Mouse (Mus musculus): ENCODE measurements around the gene Olfr623. TPM values are rescaled to one million over a fixed set of nuclear protein-coding genes. Genes with fewer than 3 reads are reported as not detected.

Olfr623 gene
- not detected in 2 replicates for polyA plus RNA-seq (2016; fragmentation: Nextera tagmentation; extraction: Ambion mirVana)

- DNase-seq (ENCODE audit: low spot score) = no peak
- H3K36me3 ChIP-seq = no peaks in the 10 kb centered on the region
- no peaks in the 10 kb centered on the region for H3K9me3 ChIP-seq
- no peak within 1 kb of the TSS for H3K27ac ChIP-seq
- H3K27me3 ChIP-seq (ENCODE audit: insufficient read depth, poor library complexity, severe bottlenecking) = no peaks in the 10 kb centered on the region
- no peak within 1 kb of the TSS for H3K4me3 ChIP-seq
- no peaks in the 10 kb centered on the region for H3K4me1 ChIP-seq (replicated peaks)
These were observed at the start of gene Olfr623 for GRCm38 (mm10) chr7:103663598-103663997. Gene Olfr623, minus strand, starts transcription at chr7:103663698.

- no peaks in the 10 kb centered on the region for H3K27me3 ChIP-seq (ENCODE audit: insufficient read depth, poor library complexity, severe bottlenecking)
- H3K9me3 ChIP-seq = no peaks in the 10 kb centered on the region
- H3K4me1 ChIP-seq (replicated peaks) = no peaks in the 10 kb centered on the region
- H3K36me3 ChIP-seq = no peaks in the 10 kb centered on the region
- no peak overlapping the region for H3K27ac ChIP-seq
- no peak overlapping the region for H3K4me3 ChIP-seq
- WGBS = 26% methylated on average over 2 of the region's 2 CpGs
- no peak for DNase-seq (ENCODE audit: low spot score)
These were observed 48.5 kb upstream of the Olfr623 start for GRCm38 (mm10) chr7:103712024-103712423.

- 90% methylated on average over 4 of the region's 4 CpGs for WGBS
- DNase-seq (ENCODE audit: low spot score) = no peak
- H3K36me3 ChIP-seq = no peaks in the 10 kb centered on the region
- no peak overlapping the region for H3K27ac ChIP-seq
- no peaks in the 10 kb centered on the region for H3K4me1 ChIP-seq (replicated peaks)
- H3K9me3 ChIP-seq = no peaks in the 10 kb centered on the region
- H3K4me3 ChIP-seq = no peak overlapping the region
- no peaks in the 10 kb centered on the region for H3K27me3 ChIP-seq (ENCODE audit: insufficient read depth, poor library complexity, severe bottlenecking)
These were observed 36.0 kb upstream of the Olfr623 start for GRCm38 (mm10) chr7:103699469-103699868.

- DNase-seq (ENCODE audit: low spot score) = no peak
- Histone ChIP-seq H3K27me3 (ENCODE audit: insufficient read depth, poor library complexity, severe bottlenecking) (no peaks in the 10 kb centered on the region), H3K36me3 (no peaks in the 10 kb centered on the region), H3K27ac (no peak within 1 kb of the TSS), H3K4me3 (no peak within 1 kb of the TSS), H3K4me1 (replicated peaks) (no peaks in the 10 kb centered on the region), H3K9me3 (no peaks in the 10 kb centered on the region)
These were observed 18.9 kb upstream of the Olfr623 start, which contains the start of gene Olfr625-ps1 for GRCm38 (mm10) chr7:103682420-103682819. Gene Olfr625-ps1, plus strand, starts transcription at chr7:103682720.

GRCm38 (mm10) chr7:103671091-103671490 is 7.6 kb upstream of the Olfr623 start, which contains the start of gene Olfr624:
Gene Olfr624, minus strand, starts transcription at chr7:103671191.
- DNase-seq (ENCODE audit: low spot score) = no peak
- no peaks in the 10 kb centered on the region for H3K4me1 ChIP-seq (replicated peaks)
- H3K4me3 ChIP-seq = no peak within 1 kb of the TSS
- H3K36me3 ChIP-seq = no peaks in the 10 kb centered on the region
- no peaks in the 10 kb centered on the region for H3K9me3 ChIP-seq
- WGBS = 95% methylated on average over 2 of the region's 2 CpGs
- H3K27me3 ChIP-seq (ENCODE audit: insufficient read depth, poor library complexity, severe bottlenecking) = no peaks in the 10 kb centered on the region
- H3K27ac ChIP-seq = no peak within 1 kb of the TSS

GRCm38 (mm10) chr7:103644070-103644469 is 19.4 kb downstream of the Olfr623 start:
- no peak for DNase-seq (ENCODE audit: low spot score)
- no peaks in the 10 kb centered on the region for H3K9me3 ChIP-seq
- no peak overlapping the region for H3K27ac ChIP-seq
- no peaks in the 10 kb centered on the region for H3K27me3 ChIP-seq (ENCODE audit: insufficient read depth, poor library complexity, severe bottlenecking)
- no peaks in the 10 kb centered on the region for H3K4me1 ChIP-seq (replicated peaks)
- 93% methylated on average over 4 of the region's 4 CpGs for WGBS
- no peak overlapping the region for H3K4me3 ChIP-seq
- H3K36me3 ChIP-seq = no peaks in the 10 kb centered on the region

GRCm38 (mm10) chr7:103642602-103643001 is 20.9 kb downstream of the Olfr623 start, which contains the start of gene Olfr622:
Gene Olfr622, minus strand, starts transcription at chr7:103642702.
- no peak within 1 kb of the TSS for H3K4me3 ChIP-seq
- H3K27me3 ChIP-seq (ENCODE audit: insufficient read depth, poor library complexity, severe bottlenecking) = no peaks in the 10 kb centered on the region
- no peaks in the 10 kb centered on the region for H3K4me1 ChIP-seq (replicated peaks)
- WGBS = 82% methylated on average over 1 of the region's 1 CpGs
- no peak for DNase-seq (ENCODE audit: low spot score)
- H3K27ac ChIP-seq = no peak within 1 kb of the TSS
- no peaks in the 10 kb centered on the region for H3K9me3 ChIP-seq
- H3K36me3 ChIP-seq = no peaks in the 10 kb centered on the region

- Histone ChIP-seq H3K27me3 (ENCODE audit: insufficient read depth, poor library complexity, severe bottlenecking) (no peaks in the 10 kb centered on the region), H3K27ac (no peak overlapping the region), H3K4me3 (no peak overlapping the region), H3K4me1 (replicated peaks) (no peaks in the 10 kb centered on the region), H3K36me3 (no peaks in the 10 kb centered on the region), H3K9me3 (no peaks in the 10 kb centered on the region)
- DNase-seq (ENCODE audit: low spot score) = no peak
These were observed 26.7 kb downstream of the Olfr623 start for GRCm38 (mm10) chr7:103636795-103637194.

- H3K27me3 ChIP-seq (ENCODE audit: insufficient read depth, poor library complexity, severe bottlenecking) = no peaks in the 10 kb centered on the region
- no peaks in the 10 kb centered on the region for H3K9me3 ChIP-seq
- no peak within 1 kb of the TSS for H3K27ac ChIP-seq
- H3K4me1 ChIP-seq (replicated peaks) = no peaks in the 10 kb centered on the region
- no peak within 1 kb of the TSS for H3K4me3 ChIP-seq
- DNase-seq (ENCODE audit: low spot score) = no peak
- no peaks in the 10 kb centered on the region for H3K36me3 ChIP-seq
- WGBS = 84% methylated on average over 2 of the region's 2 CpGs
These were observed 51.1 kb downstream of the Olfr623 start, which contains the start of gene Olfr620 for GRCm38 (mm10) chr7:103612434-103612833. Gene Olfr620, minus strand, starts transcription at chr7:103612534.

Other genes with a start within 250 kb of the Olfr623 start
- not detected in 2 replicates for gene Usp17lc, start 248.6 kb downstream of the Olfr623 start, polyA plus RNA-seq (2016; fragmentation: Nextera tagmentation; extraction: Ambion mirVana)
- not detected in 2 replicates for gene Olfr605, start 218.3 kb downstream of the Olfr623 start, polyA plus RNA-seq (2016; fragmentation: Nextera tagmentation; extraction: Ambion mirVana)
- gene Olfr606, start 214.7 kb downstream of the Olfr623 start, polyA plus RNA-seq (2016; fragmentation: Nextera tagmentation; extraction: Ambion mirVana) = not detected in 2 replicates
- gene Olfr607, start 199.5 kb downstream of the Olfr623 start, polyA plus RNA-seq (2016; fragmentation: Nextera tagmentation; extraction: Ambion mirVana) = not detected in 2 replicates
- not detected in 2 replicates for gene Olfr608, start 193.8 kb downstream of the Olfr623 start, polyA plus RNA-seq (2016; fragmentation: Nextera tagmentation; extraction: Ambion mirVana)
- not detected in 2 replicates for gene Olfr609, start 165.6 kb downstream of the Olfr623 start, polyA plus RNA-seq (2016; fragmentation: Nextera tagmentation; extraction: Ambion mirVana)
- gene Olfr610, start 151.6 kb downstream of the Olfr623 start, polyA plus RNA-seq (2016; fragmentation: Nextera tagmentation; extraction: Ambion mirVana) = not detected in 2 replicates
- gene Olfr611, start 142.9 kb downstream of the Olfr623 start, polyA plus RNA-seq (2016; fragmentation: Nextera tagmentation; extraction: Ambion mirVana) = not detected in 2 replicates
- not detected in 2 replicates for gene Olfr612, start 121.0 kb downstream of the Olfr623 start, polyA plus RNA-seq (2016; fragmentation: Nextera tagmentation; extraction: Ambion mirVana)
- gene Olfr613, start 115.6 kb downstream of the Olfr623 start, polyA plus RNA-seq (2016; fragmentation: Nextera tagmentation; extraction: Ambion mirVana) = not detected in 2 replicates
- gene Olfr615, start 107.6 kb downstream of the Olfr623 start, polyA plus RNA-seq (2016; fragmentation: Nextera tagmentation; extraction: Ambion mirVana) = not detected in 2 replicates
- not detected in 2 replicates for gene Olfr616, start 94.6 kb downstream of the Olfr623 start, polyA plus RNA-seq (2016; fragmentation: Nextera tagmentation; extraction: Ambion mirVana)
- not detected in 2 replicates for gene Olfr617, start 90.6 kb downstream of the Olfr623 start, polyA plus RNA-seq (2016; fragmentation: Nextera tagmentation; extraction: Ambion mirVana)
- gene Olfr618, start 73.6 kb downstream of the Olfr623 start, polyA plus RNA-seq (2016; fragmentation: Nextera tagmentation; extraction: Ambion mirVana) = not detected in 2 replicates
- gene Olfr619, start 63.1 kb downstream of the Olfr623 start, polyA plus RNA-seq (2016; fragmentation: Nextera tagmentation; extraction: Ambion mirVana) = not detected in 2 replicates
- not detected in 2 replicates for gene Olfr620, start 51.2 kb downstream of the Olfr623 start, polyA plus RNA-seq (2016; fragmentation: Nextera tagmentation; extraction: Ambion mirVana)
- gene Olfr622, start 21.0 kb downstream of the Olfr623 start, polyA plus RNA-seq (2016; fragmentation: Nextera tagmentation; extraction: Ambion mirVana) = not detected in 2 replicates
- gene Olfr624, start 7.5 kb upstream of the Olfr623 start, polyA plus RNA-seq (2016; fragmentation: Nextera tagmentation; extraction: Ambion mirVana) = 0.03 TPM in 1 of 2 replicates, not detected in the other
- not detected in 2 replicates for gene Olfr625-ps1, start 19.0 kb upstream of the Olfr623 start, polyA plus RNA-seq (2016; fragmentation: Nextera tagmentation; extraction: Ambion mirVana)
- gene Olfr243, start 51.0 kb upstream of the Olfr623 start, polyA plus RNA-seq (2016; fragmentation: Nextera tagmentation; extraction: Ambion mirVana) = not detected in 2 replicates
- not detected in 2 replicates for gene Olfr628, start 66.7 kb upstream of the Olfr623 start, polyA plus RNA-seq (2016; fragmentation: Nextera tagmentation; extraction: Ambion mirVana)
- gene Olfr629, start 81.2 kb upstream of the Olfr623 start, polyA plus RNA-seq (2016; fragmentation: Nextera tagmentation; extraction: Ambion mirVana) = not detected in 2 replicates
- not detected in 2 replicates for gene Olfr630, start 93.6 kb upstream of the Olfr623 start, polyA plus RNA-seq (2016; fragmentation: Nextera tagmentation; extraction: Ambion mirVana)
- not detected in 2 replicates for gene Olfr69, start 107.9 kb upstream of the Olfr623 start, polyA plus RNA-seq (2016; fragmentation: Nextera tagmentation; extraction: Ambion mirVana)
- gene Olfr68, start 116.0 kb upstream of the Olfr623 start, polyA plus RNA-seq (2016; fragmentation: Nextera tagmentation; extraction: Ambion mirVana) = not detected in 2 replicates
- not detected in 2 replicates for gene Olfr67, start 128.1 kb upstream of the Olfr623 start, polyA plus RNA-seq (2016; fragmentation: Nextera tagmentation; extraction: Ambion mirVana)
- 187 and 377 TPM in 2 replicates for gene Hbb-bt, start 150.3 kb upstream of the Olfr623 start, polyA plus RNA-seq (2016; fragmentation: Nextera tagmentation; extraction: Ambion mirVana)
- 78.1 and 116 TPM in 2 replicates for gene Hbb-bs, start 164.4 kb upstream of the Olfr623 start, polyA plus RNA-seq (2016; fragmentation: Nextera tagmentation; extraction: Ambion mirVana)
- 0.63 TPM in 1 of 2 replicates, not detected in the other for gene Hbb-bh2, start 176.8 kb upstream of the Olfr623 start, polyA plus RNA-seq (2016; fragmentation: Nextera tagmentation; extraction: Ambion mirVana)
- gene Hbb-bh1, start 179.5 kb upstream of the Olfr623 start, polyA plus RNA-seq (2016; fragmentation: Nextera tagmentation; extraction: Ambion mirVana) = 3,568 and 4,570 TPM in 2 replicates
- 8,684 and 9,134 TPM in 2 replicates for gene Hbb-y, start 189.5 kb upstream of the Olfr623 start, polyA plus RNA-seq (2016; fragmentation: Nextera tagmentation; extraction: Ambion mirVana)
- gene Olfr66, start 222.6 kb upstream of the Olfr623 start, polyA plus RNA-seq (2016; fragmentation: Nextera tagmentation; extraction: Ambion mirVana) = not detected in 2 replicates
- not detected in 2 replicates for gene Olfr64, start 230.8 kb upstream of the Olfr623 start, polyA plus RNA-seq (2016; fragmentation: Nextera tagmentation; extraction: Ambion mirVana)
- not detected in 2 replicates for gene Olfr65, start 239.8 kb upstream of the Olfr623 start, polyA plus RNA-seq (2016; fragmentation: Nextera tagmentation; extraction: Ambion mirVana)